Mouse (Mus musculus) ES-E14 (cell line): ENCODE measurements at regions not wholly inside any gene's neighbourhood (a gene's known extent, or its start where the extent isn't known, plus 50 kb on each side); places are given as distances from the start of the nearest gene placed in this dataset.

Source experiments
- CHD2 ChIP-seq: IDR thresholded peaks from 2 replicates; pipeline ENCODE4 v1.6.1; 2014; ENCODE audit warnings: mild to moderate bottlenecking, low read depth, low read length, inconsistent platforms
- HCFC1 ChIP-seq: IDR thresholded peaks from 2 replicates; pipeline ENCODE4 v1.6.1; 2012; ENCODE audit warnings: low read length, inconsistent platforms, borderline replicate concordance; ENCODE audit not compliant: insufficient read depth
- MAFK ChIP-seq: IDR thresholded peaks from 2 replicates; pipeline ENCODE4 v1.6.1; 2014; ENCODE audit warnings: mild to moderate bottlenecking, low read depth, low read length, inconsistent platforms; ENCODE audit not compliant: insufficient read depth
- ZNF384 ChIP-seq: IDR thresholded peaks from 2 replicates; pipeline ENCODE4 v1.6.1; 2012; ENCODE audit warnings: low read depth, low read length, inconsistent platforms

DNA sequence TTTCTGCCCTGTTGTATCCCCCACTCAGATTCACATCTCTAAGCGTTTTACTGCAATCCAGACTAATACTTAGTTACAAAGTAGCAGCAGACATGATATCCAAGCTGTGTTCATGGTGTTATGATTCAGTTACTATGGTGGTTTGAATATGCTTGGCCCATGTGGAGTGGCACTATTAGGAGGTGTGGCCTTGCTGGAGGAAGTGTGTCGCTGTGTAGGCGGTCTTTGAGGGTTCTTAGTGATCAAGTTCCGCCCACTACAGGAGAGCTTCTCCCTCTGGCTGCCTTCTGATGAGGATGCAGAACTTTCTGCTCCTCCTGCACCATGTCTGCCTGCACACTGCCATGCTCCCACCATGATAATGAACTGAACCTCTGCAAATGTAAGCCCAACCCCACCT, 162.8 kb downstream of the Gadd45g start:
- no peak for TF ChIP-seq HCFC1
- TF ChIP-seq ZNF384, result no peak
- no peak for TF ChIP-seq CHD2
- TF ChIP-seq MAFK, result no peak
